Mouse (Mus musculus) heart, adult 2 months (tissue): Measurements from ENCODE around the gene Tnrc6b.

Source experiments
- CTCF ChIP-seq: fragments of 200-600 bp; IDR thresholded peaks from 2 replicates; pipeline ENCODE4 v1.8.1; 2022; ENCODE audit warnings: antibody characterized with exemption, mild to moderate bottlenecking, moderate library complexity
- EP300 ChIP-seq: fragments of 200-500 bp; IDR thresholded peaks from 2 replicates; pipeline ENCODE4 v1.6.1; 2011; ENCODE audit warnings: low read depth, low read length, control low read depth; ENCODE audit not compliant: insufficient read depth
- POLR2A ChIP-seq: fragments of 200-500 bp; IDR thresholded peaks from 2 replicates; pipeline ENCODE4 v1.6.1; 2011; ENCODE audit warnings: mild to moderate bottlenecking, low read depth, low read length, control low read depth; ENCODE audit not compliant: insufficient read depth

- no peak for TF ChIP-seq CTCF
- no peak for TF ChIP-seq EP300
- TF ChIP-seq POLR2A, result no peak
These were observed 7.6 kb upstream of the Tnrc6b start for GRCm38 (mm10) chr15:80703495-80703894.
